Mouse (Mus musculus) brown adipose tissue, adult 24 weeks (tissue): Measurements from ENCODE around the gene Ralbp1. TPM values are rescaled to one million over a fixed set of nuclear protein-coding genes. Genes with fewer than 3 reads are reported as not detected.

ENCODE experiments used
- H3K27ac ChIP-seq: fragments of 200-500 bp; replicated peaks from 2 replicates; pipeline ENCODE4 v1.5.1; 2012; ENCODE audit warnings: low read depth, mild to moderate bottlenecking, low read length
- H3K4me1 ChIP-seq: fragments of 200-500 bp; 2 replicates; pipeline ENCODE4 v1.6.1; 2012; ENCODE audit warnings: low read length, mixed read lengths; ENCODE audit not compliant: control insufficient read depth, insufficient read depth, insufficient read length
- H3K4me3 ChIP-seq: fragments of 200-500 bp; 2 replicates; pipeline ENCODE4 v1.5.1; 2012; ENCODE audit warnings: low read depth, mild to moderate bottlenecking, low read length, moderate library complexity; ENCODE audit not compliant: insufficient read depth
- polyA plus RNA-seq: library from polyadenylated mRNA; stranded (reverse); fragments of >200 nt; gene quantifications from 2 replicates; pipeline ENCODE4 v1.2.4, GENCODE M21; 2012; ENCODE audit not compliant: missing spikeins, insufficient read depth, insufficient read length

The Ralbp1 gene
- polyA plus RNA-seq, 1 experiment: 21.4 TPM

DNA sequence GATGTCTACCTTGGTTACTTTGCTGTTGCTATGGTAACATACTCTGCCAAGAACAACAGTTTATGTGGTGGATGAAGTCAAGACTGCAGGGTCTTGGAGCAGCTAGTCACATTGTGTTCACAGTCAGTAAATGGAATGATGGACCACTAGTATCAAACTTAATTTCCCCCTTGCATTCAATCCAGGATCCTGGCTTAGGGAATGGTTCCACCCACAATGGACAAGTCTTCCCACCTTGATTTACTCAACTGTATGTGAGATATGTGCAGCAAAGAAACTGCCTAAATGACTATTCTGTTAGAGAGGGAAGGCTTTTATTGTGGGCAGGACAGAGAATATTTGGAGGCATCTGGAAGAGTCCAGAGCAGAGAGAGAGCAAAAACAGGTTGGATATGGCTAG, 22.7 kb upstream of the Ralbp1 start:
- Histone ChIP-seq H3K4me3 (no peak overlapping the region), H3K4me1 (no peaks in the 10 kb centered on the region), H3K27ac (no peak overlapping the region)

DNA sequence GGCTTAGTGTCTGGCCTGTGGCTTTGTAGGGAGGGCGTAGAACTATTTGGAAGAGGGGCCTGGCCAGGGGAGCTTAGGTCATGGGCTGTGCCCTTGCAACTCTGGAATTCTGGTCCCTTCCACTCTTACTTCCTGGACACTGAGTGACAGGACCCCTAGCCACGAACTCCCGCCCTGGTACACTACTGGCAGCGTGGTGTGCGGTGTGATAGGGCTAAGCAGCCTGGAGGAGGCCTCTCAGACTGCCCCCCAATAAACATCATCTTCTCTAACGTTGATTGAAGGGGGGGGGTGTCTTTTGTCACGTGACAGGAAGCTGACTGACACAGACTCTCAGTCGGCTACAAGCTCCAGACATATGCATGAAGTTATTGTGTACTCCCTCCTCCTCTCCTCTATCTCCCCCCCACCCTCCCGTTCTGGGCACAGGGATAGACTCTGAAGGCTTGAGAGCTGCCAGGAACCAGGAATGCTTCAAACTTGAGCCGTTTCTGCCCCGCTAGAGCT, 21.4 kb upstream of the Ralbp1 start:
- Histone ChIP-seq H3K27ac (peak overlapping the region; percentile 31), H3K4me1 (no peaks in the 10 kb centered on the region), H3K4me3 (peak overlapping the region; percentile 6; the same call in 1 of the 2 replicates)

GRCm38 (mm10) chr17:65906313-65906894, 20.8 kb upstream of the Ralbp1 start:
- H3K4me1 ChIP-seq: no peaks in the 10 kb centered on the region
- H3K4me3 ChIP-seq: peak overlapping the region; percentile 21
- peak overlapping the region; percentile 31 for H3K27ac ChIP-seq

DNA sequence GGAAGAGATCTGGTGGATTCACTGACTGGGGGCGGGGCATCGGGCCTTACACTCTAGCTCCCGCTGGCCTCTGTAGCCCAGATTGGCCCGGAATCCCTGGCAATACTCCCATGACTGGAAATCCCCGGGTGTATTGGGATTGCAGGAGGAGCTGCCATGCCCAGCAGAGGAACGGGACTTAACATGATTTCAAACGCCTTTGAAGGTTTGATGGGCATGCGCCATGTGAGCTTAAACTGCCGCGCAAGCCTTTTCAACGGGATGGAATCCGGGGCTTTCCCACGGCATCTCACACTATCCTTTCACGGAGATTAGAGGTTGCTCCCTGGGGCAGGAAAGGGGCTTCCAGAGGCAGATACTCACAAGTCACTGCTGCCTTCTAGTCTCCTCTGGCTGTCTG, 19.6 kb upstream of the Ralbp1 start:
- Histone ChIP-seq H3K4me3 (no peak overlapping the region), H3K4me1 (no peaks in the 10 kb centered on the region), H3K27ac (no peak overlapping the region)

DNA sequence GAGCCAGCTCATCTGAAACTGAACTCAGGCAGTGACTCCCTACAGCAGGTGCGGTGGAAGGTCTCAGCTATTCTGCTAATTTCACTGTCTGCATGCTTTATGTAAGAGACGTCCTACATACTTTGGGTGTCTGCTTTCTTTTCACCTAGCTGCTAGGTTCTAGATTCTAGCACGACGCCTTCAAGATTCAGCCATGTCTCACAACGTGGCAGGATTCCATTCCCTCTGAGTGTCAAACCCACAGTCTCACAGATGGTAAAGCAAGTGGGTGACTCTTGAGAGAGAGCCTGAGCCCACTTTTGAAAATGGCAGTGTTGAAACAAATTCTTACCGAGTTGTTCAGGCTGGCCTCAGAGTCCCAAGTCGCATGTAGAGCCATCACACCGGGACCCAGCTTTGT, 18.2 kb upstream of the Ralbp1 start:
- H3K4me1 ChIP-seq: no peaks in the 10 kb centered on the region
- H3K4me3 ChIP-seq: no peak overlapping the region
- H3K27ac ChIP-seq: no peak overlapping the region

GRCm38 (mm10) chr17:65903011-65903410, 17.4 kb upstream of the Ralbp1 start:
- Histone ChIP-seq H3K4me1 (no peaks in the 10 kb centered on the region), H3K4me3 (no peak overlapping the region), H3K27ac (no peak overlapping the region)

DNA sequence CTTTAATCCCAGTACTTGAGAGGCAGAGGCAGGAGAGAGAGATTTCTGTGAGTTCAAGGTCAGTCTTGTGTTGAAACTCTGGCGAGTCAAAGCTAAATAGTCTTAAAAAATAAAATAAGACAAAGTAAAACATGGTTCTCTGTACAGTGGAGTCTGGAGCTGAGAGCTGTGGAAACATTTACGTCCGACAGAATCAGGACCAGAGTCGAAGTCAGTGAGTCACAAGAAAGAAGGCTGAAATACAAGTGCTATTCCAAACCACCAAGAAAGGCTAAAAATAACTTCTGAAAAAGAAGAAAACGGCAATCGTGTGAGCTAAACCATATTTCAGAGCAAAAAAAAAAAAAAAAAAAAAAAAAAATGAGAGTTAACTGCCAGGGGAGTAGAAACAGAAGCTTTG, 16.7 kb upstream of the Ralbp1 start:
- H3K4me1 ChIP-seq: no peaks in the 10 kb centered on the region
- H3K4me3 ChIP-seq: no peak overlapping the region
- no peak overlapping the region for H3K27ac ChIP-seq

GRCm38 (mm10) chr17:65896016-65896415, 10.4 kb upstream of the Ralbp1 start:
- H3K27ac ChIP-seq: no peak overlapping the region
- no peaks in the 10 kb centered on the region for H3K4me1 ChIP-seq

GRCm38 (mm10) chr17:65889476-65889875, 3.9 kb upstream of the Ralbp1 start:
- no peak overlapping the region for H3K27ac ChIP-seq
- peaks cover 2% of the 10 kb centered on the region; the same call in 1 of the 2 replicates for H3K4me1 ChIP-seq
- H3K4me3 ChIP-seq: no peak overlapping the region

More at GRCm38 (mm10) chr17:65896016-65896415, 10.4 kb upstream of the Ralbp1 start:
- H3K4me3 ChIP-seq: no peak overlapping the region

DNA sequence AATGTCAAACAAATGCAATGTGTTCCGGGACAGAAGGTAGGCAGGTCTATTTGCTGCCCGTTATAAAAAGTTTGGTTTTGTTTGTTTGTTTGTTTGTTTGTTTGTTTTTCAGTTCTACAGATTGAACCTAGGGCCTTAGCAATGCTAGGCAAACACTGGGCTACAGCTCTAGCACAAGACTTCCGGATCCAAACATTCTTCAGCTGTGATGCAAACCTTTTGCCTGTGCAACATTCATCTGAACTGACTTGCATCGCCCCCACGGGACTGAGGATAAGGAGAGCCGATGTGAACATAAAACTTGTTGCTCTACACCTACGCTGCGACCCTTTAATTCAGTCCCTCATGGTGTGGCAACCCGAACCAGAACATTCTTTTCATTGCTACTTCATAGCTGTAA, 973 bp upstream of the Ralbp1 start:
- Histone ChIP-seq H3K4me3 (peak overlapping the region; percentile 93), H3K27ac (peak overlapping the region; percentile 10; the same call in 1 of the 2 replicates)

GRCm38 (mm10) chr17:65885398-65885696, 251 bp downstream of the Ralbp1 start:
- peaks cover 4% of the 10 kb centered on the region; the same call in 1 of the 2 replicates for H3K4me1 ChIP-seq
- H3K4me3 ChIP-seq: peak overlapping the region; percentile 93
- H3K27ac ChIP-seq: peak overlapping the region; percentile 89

More for the DNA sequence above, 973 bp upstream of the Ralbp1 start:
- peaks cover 4% of the 10 kb centered on the region; the same call in 1 of the 2 replicates for H3K4me1 ChIP-seq

GRCm38 (mm10) chr17:65884691-65885397, 754 bp downstream of the Ralbp1 start:
- H3K4me3 ChIP-seq: peak overlapping the region; percentile 93
- peaks cover 4% of the 10 kb centered on the region; the same call in 1 of the 2 replicates for H3K4me1 ChIP-seq
- peak overlapping the region; percentile 89 for H3K27ac ChIP-seq

DNA sequence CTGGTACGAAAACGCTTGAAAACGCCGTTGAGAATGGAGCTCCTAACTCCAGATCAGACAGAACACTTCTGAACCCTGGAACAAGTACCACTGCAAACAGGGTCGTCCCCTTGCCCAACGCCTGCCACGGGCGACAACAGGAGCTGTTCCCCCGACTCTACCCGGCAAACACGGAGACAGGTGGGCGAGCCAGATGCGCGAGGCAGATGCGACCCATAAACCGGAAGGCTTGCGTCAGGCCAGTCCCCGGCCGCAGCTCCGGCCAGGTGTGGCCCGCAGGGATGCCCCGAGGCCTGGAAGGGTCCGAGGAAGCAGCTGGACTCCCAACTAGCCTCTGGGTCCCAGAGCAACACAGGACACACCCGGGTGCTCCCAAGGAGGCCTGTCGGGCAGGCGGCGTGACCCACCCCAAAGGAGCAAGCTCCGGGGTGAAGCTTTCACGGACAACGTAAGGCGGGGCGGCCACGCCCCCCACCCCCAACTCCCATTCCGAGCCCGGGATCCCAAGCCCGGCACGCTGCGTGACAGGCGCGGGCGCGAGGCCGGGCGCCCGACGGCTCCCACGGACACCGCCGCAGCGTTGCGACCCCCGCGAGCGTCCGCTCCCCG, 1.4 kb downstream of the Ralbp1 start:
- Histone ChIP-seq H3K4me1 (peaks cover 4% of the 10 kb centered on the region; the same call in 1 of the 2 replicates), H3K4me3 (peak overlapping the region; percentile 90), H3K27ac (0 out of 2 replicates have a peak overlapping the region, but pooled peaks have one; percentile 2)

DNA sequence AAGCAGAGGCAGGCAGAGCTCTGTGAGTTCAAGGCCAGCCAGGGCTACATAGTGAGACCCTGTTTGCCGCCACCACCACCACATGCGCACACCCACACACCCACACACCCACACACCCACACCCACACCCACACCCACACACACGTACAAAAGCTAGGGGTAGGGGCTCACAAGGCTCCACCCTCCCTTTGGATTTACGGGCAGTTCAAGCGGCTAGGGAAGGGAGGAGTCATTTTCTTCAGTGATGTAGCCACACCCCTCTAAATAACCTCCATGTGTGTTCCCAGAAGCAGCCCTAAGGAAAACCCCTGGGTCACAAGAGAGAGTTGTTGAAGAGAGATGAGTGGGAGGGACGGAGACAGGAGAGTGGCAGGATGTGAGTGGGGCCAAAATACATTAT, 8.6 kb downstream of the Ralbp1 start:
- H3K4me3 ChIP-seq: no peak overlapping the region
- H3K27ac ChIP-seq: no peak overlapping the region
- no peaks in the 10 kb centered on the region for H3K4me1 ChIP-seq

GRCm38 (mm10) chr17:65873834-65874233, 11.8 kb downstream of the Ralbp1 start:
- Histone ChIP-seq H3K4me1 (no peaks in the 10 kb centered on the region), H3K27ac (no peak overlapping the region), H3K4me3 (no peak overlapping the region)
